In genomic region chr13:46006211-46007102, GRCm38 (mm10) we compare ENCODE assay signal across 9 mouse cellular contexts. TPM values are rescaled to one million over a fixed set of nuclear protein-coding genes. Genes with fewer than 3 reads are reported as not detected.
DNase-seq lines count a peak whose midpoint lies in the region; ATAC-seq lines count a peak whose summit lies in the region.
"Had no signal": no experiment of that assay in that cellular context is flagged by ENCODE, and none has a peak within 500 bp of the region (broad histone marks: within the 10 kb centered on the region; RNA-seq: fewer than 3 reads in every experiment).

No protein-coding gene starts in this region.

- H3K36me3 ChIP-seq in hindbrain, embryonic 11.5 days (ENCODE audit: control insufficient read depth, insufficient read depth, low read length): no peaks in the 10 kb centered on the region

- peak overlapping the region; percentile 4; the same call in 1 of the 2 replicates for H3K27ac ChIP-seq in hindbrain, embryonic 11.5 days (ENCODE audit: low read depth, low read length)

- no peak overlapping the region for H3K9ac ChIP-seq in hindbrain, embryonic 11.5 days (ENCODE audit: low read depth, low read length)

- no peak overlapping the region for H3K4me3 ChIP-seq in hindbrain, embryonic 11.5 days (ENCODE audit: low read depth, low read length)
- H3K4me3 ChIP-seq: erythroblast, embryonic 14.5 days had no signal

- H3K9me3 ChIP-seq in hindbrain, embryonic 11.5 days (ENCODE audit: control insufficient read depth, low read length): no peaks in the 10 kb centered on the region

- ATAC-seq in CD4-positive, CD25-positive, alpha-beta regulatory T cell, adult 4 months: no peak
- ATAC-seq in hindbrain, embryonic 11.5 days (ENCODE audit: low FRiP score): peak; percentile 85

- peak; percentile 15 for DNase-seq in CD4-positive, CD25-positive, alpha-beta regulatory T cell, adult 2 months (ENCODE audit: low read depth, low spot score)
- peak; percentile 71 to 72 for DNase-seq in cerebellum, postnatal 10 days
- DNase-seq in frontal cortex, adult 2 months (ENCODE audit: extremely low spot score in 1 of 2, low spot score in 1 of 2): peak; percentile 44 to 61
- DNase-seq in hindbrain, embryonic 11.5 days (ENCODE audit: low spot score): peak; percentile 56
- peak; percentile 29 to 36 for DNase-seq in layer of hippocampus, postnatal 36 days
- DNase-seq in neural tube, embryonic 10.5 days (ENCODE audit: extremely low spot score, low spot score): peak; percentile 47
- DNase-seq in B cell, adult 2 months: no peak

- no peak overlapping the region; the same call in 1 of the 2 replicates for H3K4me2 ChIP-seq in hindbrain, embryonic 11.5 days (replicated peaks; ENCODE audit: low read depth, low read length)

- no peaks in the 10 kb centered on the region for H3K27me3 ChIP-seq in hindbrain, embryonic 11.5 days (ENCODE audit: control insufficient read depth, insufficient read depth, low read length)

- 14% methylated on average over 4 of the region's 4 CpGs for WGBS in hindbrain, embryonic 11.5 days

- peaks cover 3% of the 10 kb centered on the region for H3K4me1 ChIP-seq in hindbrain, embryonic 11.5 days (replicated peaks; ENCODE audit: control insufficient read depth, insufficient read depth, low read length)

RNA-seq across cellular contexts. Expression of gene Atxn1, which starts 41.6 kb away (rescaled TPM):
- polyA plus RNA-seq in CD4-positive, CD25-positive, alpha-beta regulatory T cell, adult 4 months (2017; shearing (Covaris generic)): 10 to 100 TPM; 26.0 to 31.6 TPM
- 26.9 and 27.3 TPM in 2 replicates for polyA plus RNA-seq in frontal cortex, adult 2 months (2012; rRNA removed)
- 1.5 and 3.2 TPM in 2 replicates for polyA plus RNA-seq in hindbrain, embryonic 11.5 days (2014; fragmentation: Nextera tagmentation; extraction: Ambion mirVana)
- total RNA-seq in layer of hippocampus, postnatal 36 days (2021): 100 to 1,000 TPM; 126 to 156 TPM

Comparison
In these comparisons a context has a peak if more than half of its experiments do, and no peak if none do; other contexts are left out.
1. DNase-seq: peak in CD4-positive, CD25-positive, alpha-beta regulatory T cell, adult 2 months (single experiment), cerebellum, postnatal 10 days (2 of 2), frontal cortex, adult 2 months (2 of 2), hindbrain, embryonic 11.5 days (single experiment), layer of hippocampus, postnatal 36 days (2 of 2) and neural tube, embryonic 10.5 days (single experiment); none in B cell, adult 2 months (0 of 2).